ENCODE assay signal across 11 mouse cellular contexts in genomic region chr9:108053665-108054225, GRCm38 (mm10). TPM values are rescaled to one million over a fixed set of nuclear protein-coding genes. Genes with fewer than 3 reads are reported as not detected.
DNase-seq lines count a peak whose midpoint lies in the region; ATAC-seq lines count a peak whose summit lies in the region.
"Had no signal": no experiment of that assay in that cellular context is flagged by ENCODE, and none has a peak within 500 bp of the region (broad histone marks: within the 10 kb centered on the region; RNA-seq: fewer than 3 reads in every experiment).

No protein-coding gene starts in this region.

- 91% methylated on average over 15 of the region's 15 CpGs for WGBS in heart, embryonic 11.5 days (ENCODE audit: insufficient replicate concordance)
- 92% methylated on average over 15 of the region's 15 CpGs for WGBS in neural tube, embryonic 13.5 days
- WGBS in neural tube, embryonic 15.5 days, result 94% methylated on average over 15 of the region's 15 CpGs
- 83% methylated on average over 15 of the region's 15 CpGs for WGBS in intestine, embryonic 16.5 days

- no peaks in the 10 kb centered on the region for H3K9me3 ChIP-seq in heart, embryonic 11.5 days (replicated peaks; ENCODE audit: control insufficient read depth, low read length)
- H3K9me3 ChIP-seq in neural tube, embryonic 13.5 days, result no peaks in the 10 kb centered on the region
- H3K9me3 ChIP-seq in neural tube, embryonic 15.5 days (replicated peaks), result no peaks in the 10 kb centered on the region
- no peaks in the 10 kb centered on the region for H3K9me3 ChIP-seq in intestine, embryonic 16.5 days (ENCODE audit: control insufficient read depth, low read length)

- H3K4me2 ChIP-seq in heart, embryonic 11.5 days, result peak overlapping the region; percentile 63; the same call in 1 of the 2 replicates
- H3K4me2 ChIP-seq in neural tube, embryonic 13.5 days, result no peak overlapping the region; the same call in 1 of the 2 replicates
- H3K4me2 ChIP-seq in neural tube, embryonic 15.5 days, result no peak overlapping the region
- H3K4me2 ChIP-seq in intestine, embryonic 16.5 days (ENCODE audit: low read depth, low read length), result no peak overlapping the region

- peaks cover 25% of the 10 kb centered on the region for H3K36me3 ChIP-seq in heart, embryonic 11.5 days (ENCODE audit: control insufficient read depth, insufficient read depth, low read length)
- H3K36me3 ChIP-seq in neural tube, embryonic 13.5 days, result peaks cover 73% of the 10 kb centered on the region
- H3K36me3 ChIP-seq in neural tube, embryonic 15.5 days, result peaks cover 68% of the 10 kb centered on the region
- peaks cover 28% of the 10 kb centered on the region for H3K36me3 ChIP-seq in intestine, embryonic 16.5 days (ENCODE audit: control insufficient read depth, insufficient read depth, low read length)

- intact Hi-C loops in heart, postnatal 36 days (cut with DNase I), result loop anchor here (1.0 to 5.0 kb wide), 3 partner anchors 67 to 149 kb away; no protein-coding TSS in a partner anchor

- peaks cover 14% of the 10 kb centered on the region for H3K4me1 ChIP-seq in heart, embryonic 11.5 days (ENCODE audit: control insufficient read depth, insufficient read depth, low read length)
- peaks cover 25% of the 10 kb centered on the region for H3K4me1 ChIP-seq in neural tube, embryonic 13.5 days (replicated peaks)
- peaks cover 30% of the 10 kb centered on the region for H3K4me1 ChIP-seq in neural tube, embryonic 15.5 days
- H3K4me1 ChIP-seq in intestine, embryonic 16.5 days (ENCODE audit: control insufficient read depth, insufficient read depth, low read length), result peaks cover 31% of the 10 kb centered on the region

- DNase-seq in heart, postnatal 36 days, result no peak
- DNase-seq in testis, postnatal 14 days (ENCODE audit: low spot score), result peak; percentile 11
- DNase-seq in yolk sac, embryonic 10.5 days (ENCODE audit: low spot score), result no peak
- no peak for DNase-seq in ovary, postnatal 10 days (ENCODE audit: low spot score)
- DNase-seq: thymus, adult 2 months had no signal

- no peak for ATAC-seq in heart, embryonic 11.5 days (replicated peaks; ENCODE audit: insufficient number of reproducible peaks, low FRiP score, low TSS enrichment)
- no peak for ATAC-seq in neural tube, embryonic 13.5 days (ENCODE audit: low read depth)
- ATAC-seq in neural tube, embryonic 15.5 days (ENCODE audit: low FRiP score), result no peak
- no peak for ATAC-seq in intestine, embryonic 16.5 days

- no peak overlapping the region for H3K4me3 ChIP-seq in heart, embryonic 11.5 days (ENCODE audit: low read depth, low read length)
- H3K4me3 ChIP-seq in neural tube, embryonic 13.5 days, result no peak overlapping the region
- no peak overlapping the region for H3K4me3 ChIP-seq in neural tube, embryonic 15.5 days (replicated peaks)
- H3K4me3 ChIP-seq in intestine, embryonic 16.5 days (ENCODE audit: low read length), result no peak overlapping the region

- H3K9ac ChIP-seq in heart, embryonic 11.5 days (ENCODE audit: low read depth, low read length), result no peak overlapping the region
- 0 out of 2 replicates have a peak overlapping the region, but pooled peaks have one; percentile 23 for H3K9ac ChIP-seq in neural tube, embryonic 13.5 days
- H3K9ac ChIP-seq in neural tube, embryonic 15.5 days (replicated peaks), result no peak overlapping the region
- peak overlapping the region; percentile 63 for H3K9ac ChIP-seq in intestine, embryonic 16.5 days (ENCODE audit: low read depth, low read length)

- H3K27me3 ChIP-seq in heart, embryonic 11.5 days (ENCODE audit: control insufficient read depth, insufficient read depth, low read length), result no peaks in the 10 kb centered on the region
- no peaks in the 10 kb centered on the region for H3K27me3 ChIP-seq in neural tube, embryonic 13.5 days
- H3K27me3 ChIP-seq in neural tube, embryonic 15.5 days (replicated peaks), result no peaks in the 10 kb centered on the region
- no peaks in the 10 kb centered on the region for H3K27me3 ChIP-seq in intestine, embryonic 16.5 days (replicated peaks; ENCODE audit: control insufficient read depth, insufficient read depth, low read length)

- H3K27ac ChIP-seq in heart, embryonic 11.5 days (ENCODE audit: low read depth, low read length), result no peak overlapping the region
- H3K27ac ChIP-seq in neural tube, embryonic 13.5 days (replicated peaks), result no peak overlapping the region
- H3K27ac ChIP-seq in neural tube, embryonic 15.5 days (replicated peaks), result no peak overlapping the region
- H3K27ac ChIP-seq in intestine, embryonic 16.5 days (ENCODE audit: low read length), result peak overlapping the region; percentile 70
- H3K27ac ChIP-seq: hindbrain, postnatal 0 days had no signal

RNA-seq across cellular contexts. Expression of gene Amigo3, which starts 0.8 kb away (rescaled TPM):
- 1.1 and 1.9 TPM in 2 replicates for polyA plus RNA-seq in heart, embryonic 11.5 days (2014; fragmentation: Nextera tagmentation; extraction: Ambion mirVana)
- 1 to 10 TPM; 1.1 to 1.4 TPM for total RNA-seq in heart, postnatal 36 days (2021)
- polyA plus RNA-seq in neural tube, embryonic 13.5 days (2015; fragmentation: Nextera tagmentation; extraction: Ambion mirVana), result 2.8 and 3.0 TPM in 2 replicates
- 2.2 and 2.8 TPM in 2 replicates for polyA plus RNA-seq in neural tube, embryonic 15.5 days (2015; fragmentation: Nextera tagmentation; extraction: Ambion mirVana)
- 3.2 and 4.2 TPM in 2 replicates for polyA plus RNA-seq in intestine, embryonic 16.5 days (2015; fragmentation: Nextera tagmentation; extraction: Ambion mirVana)

RNA-seq across cellular contexts. Expression of gene Gmppb, which starts 4.7 kb away (rescaled TPM):
- 24.0 and 24.5 TPM in 2 replicates for polyA plus RNA-seq in heart, embryonic 11.5 days (2014; fragmentation: Nextera tagmentation; extraction: Ambion mirVana)
- 10 to 100 TPM in 1 of 2 experiments, 1 to 10 TPM in 1; 8.4 to 10.4 TPM for total RNA-seq in heart, postnatal 36 days (2021)
- 21.9 and 25.3 TPM in 2 replicates for polyA plus RNA-seq in neural tube, embryonic 13.5 days (2015; fragmentation: Nextera tagmentation; extraction: Ambion mirVana)
- polyA plus RNA-seq in neural tube, embryonic 15.5 days (2015; fragmentation: Nextera tagmentation; extraction: Ambion mirVana), result 22.0 and 28.9 TPM in 2 replicates
- polyA plus RNA-seq in intestine, embryonic 16.5 days (2015; fragmentation: Nextera tagmentation; extraction: Ambion mirVana), result 105 and 115 TPM in 2 replicates

RNA-seq across cellular contexts. Expression of gene Mst1, which starts 26.5 kb away (rescaled TPM):
- 1.4 and 1.8 TPM in 2 replicates for polyA plus RNA-seq in heart, embryonic 11.5 days (2014; fragmentation: Nextera tagmentation; extraction: Ambion mirVana)
- total RNA-seq in heart, postnatal 36 days (2021), result not detected
- 0.18 TPM in 1 of 2 replicates, not detected in the other for polyA plus RNA-seq in neural tube, embryonic 13.5 days (2015; fragmentation: Nextera tagmentation; extraction: Ambion mirVana)
- 0.50 TPM in 1 of 2 replicates, not detected in the other for polyA plus RNA-seq in neural tube, embryonic 15.5 days (2015; fragmentation: Nextera tagmentation; extraction: Ambion mirVana)
- 1.8 and 2.0 TPM in 2 replicates for polyA plus RNA-seq in intestine, embryonic 16.5 days (2015; fragmentation: Nextera tagmentation; extraction: Ambion mirVana)
- total RNA-seq: hindbrain, postnatal 0 days; left cerebral cortex, postnatal 36 days had no signal
- polyA plus RNA-seq: hindbrain, postnatal 0 days had no signal

RNA-seq across cellular contexts. Expression of gene Rnf123, which starts 29.4 kb away (rescaled TPM):
- 23.4 and 27.2 TPM in 2 replicates for polyA plus RNA-seq in heart, embryonic 11.5 days (2014; fragmentation: Nextera tagmentation; extraction: Ambion mirVana)
- total RNA-seq in heart, postnatal 36 days (2021), result 10 to 100 TPM; 94.2 to 97.4 TPM
- polyA plus RNA-seq in neural tube, embryonic 13.5 days (2015; fragmentation: Nextera tagmentation; extraction: Ambion mirVana), result 43.8 and 44.0 TPM in 2 replicates
- 44.3 and 51.6 TPM in 2 replicates for polyA plus RNA-seq in neural tube, embryonic 15.5 days (2015; fragmentation: Nextera tagmentation; extraction: Ambion mirVana)
- 20.3 and 22.3 TPM in 2 replicates for polyA plus RNA-seq in intestine, embryonic 16.5 days (2015; fragmentation: Nextera tagmentation; extraction: Ambion mirVana)

RNA-seq across cellular contexts. Expression of gene Apeh, which starts 40.7 kb away (rescaled TPM):
- 64.5 and 70.7 TPM in 2 replicates for polyA plus RNA-seq in heart, embryonic 11.5 days (2014; fragmentation: Nextera tagmentation; extraction: Ambion mirVana)
- 10 to 100 TPM; 38.6 to 50.2 TPM for total RNA-seq in heart, postnatal 36 days (2021)
- 48.6 and 64.1 TPM in 2 replicates for polyA plus RNA-seq in neural tube, embryonic 13.5 days (2015; fragmentation: Nextera tagmentation; extraction: Ambion mirVana)
- polyA plus RNA-seq in neural tube, embryonic 15.5 days (2015; fragmentation: Nextera tagmentation; extraction: Ambion mirVana), result 52.3 and 53.5 TPM in 2 replicates
- polyA plus RNA-seq in intestine, embryonic 16.5 days (2015; fragmentation: Nextera tagmentation; extraction: Ambion mirVana), result 105 and 109 TPM in 2 replicates

Comparison
In these comparisons a context has a peak if more than half of its experiments do, and no peak if none do; other contexts are left out.
1. H3K9ac ChIP-seq: peak in neural tube, embryonic 13.5 days (single experiment) and intestine, embryonic 16.5 days (single experiment); none in heart, embryonic 11.5 days (single experiment) and neural tube, embryonic 15.5 days (single experiment).